Mouse (Mus musculus) limb, embryonic 11.5 days (tissue): ENCODE results near the gene Olfr330. TPM values are rescaled to one million over a fixed set of nuclear protein-coding genes. Genes with fewer than 3 reads are reported as not detected.
"Not testable (repeated sequence)": the region's sequence is repeated elsewhere in the genome, so short reads cannot be mapped to it uniquely, and the experiment has no call there.

ENCODE experiments used
- ATAC-seq: fragments of 200-750 bp; cut with Nextera tagmentation; 2 replicates; pipeline ENCODE4 v1.8.0; 2017; ENCODE audit warnings: low read depth; ENCODE audit not compliant: insufficient number of reproducible peaks, low FRiP score, low TSS enrichment
- DNase-seq: peaks from one replicate; pipeline ENCODE4 v3.0.0-alpha.2; 2015; ENCODE audit warnings: low spot score
- H3K27ac ChIP-seq: fragments of 300-500 bp; sonication (generic); replicated peaks from 2 replicates; pipeline ENCODE4 v1.5.1; 2014; ENCODE audit warnings: low read depth, mild to moderate bottlenecking, low read length
- H3K27me3 ChIP-seq: fragments of 300-500 bp; sonication (generic); 2 replicates; pipeline ENCODE4 v1.6.1; 2014; ENCODE audit warnings: mild to moderate bottlenecking, low read length, mixed read lengths; ENCODE audit not compliant: control insufficient read depth, insufficient read depth
- H3K36me3 ChIP-seq: fragments of 300-500 bp; sonication (generic); 2 replicates; pipeline ENCODE4 v1.6.1; 2014; ENCODE audit warnings: mild to moderate bottlenecking, low read length, moderate library complexity, mixed read lengths; ENCODE audit not compliant: control insufficient read depth, insufficient read depth
- H3K4me1 ChIP-seq: fragments of 300-500 bp; sonication (generic); 2 replicates; pipeline ENCODE4 v1.6.1; 2014; ENCODE audit warnings: low read length, mixed read lengths; ENCODE audit not compliant: control insufficient read depth, insufficient read depth
- H3K4me2 ChIP-seq: fragments of 300-500 bp; sonication (generic); 2 replicates; pipeline ENCODE4 v1.6.1; 2014; ENCODE audit warnings: low read depth, mild to moderate bottlenecking, moderate library complexity; ENCODE audit not compliant: severe bottlenecking
- H3K4me3 ChIP-seq: fragments of 300-500 bp; sonication (generic); 2 replicates; pipeline ENCODE4 v1.5.1; 2014; ENCODE audit warnings: low read depth, low read length
- H3K9ac ChIP-seq: fragments of 300-500 bp; sonication (generic); 2 replicates; pipeline ENCODE4 v1.6.1; 2014; ENCODE audit warnings: mild to moderate bottlenecking, low read length
- H3K9me3 ChIP-seq: fragments of 300-500 bp; sonication (generic); 2 replicates; pipeline ENCODE4 v1.6.1; 2016; ENCODE audit warnings: low read length; ENCODE audit not compliant: control insufficient read depth
- WGBS: fragments of 180-500 bp; shearing (Covaris S2); extraction: QIAGEN DNeasy Blood & Tissue Kit; methylation state at CpG from one replicate; pipeline ENCODE4 v1.1.7; 2014; 5-methylcytosine and 5-hydroxymethylcytosine counted together
- polyA plus RNA-seq: library from polyadenylated mRNA; unstranded; fragments of >200 nt; fragmentation: Nextera tagmentation; extraction: Ambion mirVana; gene quantifications from 2 replicates; pipeline ENCODE4 v1.2.1, GENCODE M21; 2014

The Olfr330 gene
- polyA plus RNA-seq: not detected in 2 replicates

DNA sequence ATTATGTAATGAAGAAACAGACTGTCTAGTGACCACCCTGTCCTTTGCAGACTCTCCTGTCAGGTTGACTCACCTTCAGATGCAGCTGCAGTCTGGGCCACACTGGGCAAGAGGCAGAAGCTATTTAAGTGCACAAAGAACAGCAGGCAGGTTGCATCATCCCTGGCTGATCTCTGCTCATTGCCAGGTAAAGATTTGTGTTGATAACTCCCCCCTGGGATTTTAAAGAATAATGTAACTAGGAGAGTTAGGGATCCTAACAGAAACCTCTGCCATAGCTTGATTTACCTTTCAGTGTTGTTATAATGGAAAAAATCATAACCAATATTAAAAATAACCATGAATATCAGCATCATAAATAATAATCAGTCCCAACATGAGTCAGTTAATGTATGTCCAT is at the start of gene Olfr330:
Gene Olfr330 (minus strand): TSS at position 101 of the 400 bp plus-strand sequence.
- H3K9ac ChIP-seq, H3K27ac ChIP-seq, DNase-seq, H3K9me3 ChIP-seq, ATAC-seq, H3K27me3 ChIP-seq, H3K4me1 ChIP-seq, H3K36me3 ChIP-seq, H3K4me3 ChIP-seq, H3K4me2 ChIP-seq: not testable (repeated sequence)

- no peak overlapping the region for H3K9ac ChIP-seq
- 77% methylated on average over 8 of the region's 8 CpGs for WGBS
These were observed 44.0 kb upstream of the Olfr330 start for GRCm38 (mm10) chr11:58578636-58579035.

DNA sequence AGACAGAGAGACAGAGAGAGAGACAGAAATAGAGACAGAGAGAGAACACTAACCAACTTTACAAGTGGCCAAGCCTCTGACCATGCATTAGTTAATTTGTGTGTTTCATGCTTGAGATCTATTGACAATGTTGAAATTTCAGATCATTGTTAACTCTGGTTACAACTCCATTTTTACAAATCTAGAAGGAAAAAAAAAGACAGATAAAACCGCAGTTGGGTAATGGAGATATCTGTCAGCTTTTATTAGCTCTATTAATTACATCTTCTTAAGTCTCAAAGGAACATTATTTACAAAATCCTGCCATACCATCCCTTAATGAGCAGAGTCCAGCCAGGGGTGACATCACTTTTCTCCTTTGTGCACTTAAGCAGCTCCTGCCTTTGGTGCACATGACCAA is 42.8 kb upstream of the Olfr330 start, which contains the start of gene Olfr325:
Gene Olfr325 (plus strand): TSS at position 301 of the 400 bp plus-strand sequence.
- Histone ChIP-seq H3K36me3 (no peaks in the 10 kb centered on the region), H3K4me2 (no peak within 1 kb of the TSS), H3K4me1 (no peaks in the 10 kb centered on the region), H3K4me3 (no peak within 1 kb of the TSS), H3K27ac (no peak within 1 kb of the TSS), H3K27me3 (no peaks in the 10 kb centered on the region), H3K9ac (no peak within 1 kb of the TSS), H3K9me3 (no peaks in the 10 kb centered on the region)
- 81% methylated on average over 1 of the region's 1 CpGs for WGBS
- ATAC-seq (no peak), DNase-seq (no peak)

More at GRCm38 (mm10) chr11:58578636-58579035, 44.0 kb upstream of the Olfr330 start:
- ATAC-seq (no peak), DNase-seq (no peak)
- H3K4me1 ChIP-seq: no peaks in the 10 kb centered on the region
- H3K27ac ChIP-seq: no peak overlapping the region
- H3K4me3 ChIP-seq: no peak overlapping the region
- H3K27me3 ChIP-seq: no peaks in the 10 kb centered on the region
- H3K9me3 ChIP-seq: no peaks in the 10 kb centered on the region
- no peak overlapping the region for H3K4me2 ChIP-seq
- no peaks in the 10 kb centered on the region for H3K36me3 ChIP-seq

DNA sequence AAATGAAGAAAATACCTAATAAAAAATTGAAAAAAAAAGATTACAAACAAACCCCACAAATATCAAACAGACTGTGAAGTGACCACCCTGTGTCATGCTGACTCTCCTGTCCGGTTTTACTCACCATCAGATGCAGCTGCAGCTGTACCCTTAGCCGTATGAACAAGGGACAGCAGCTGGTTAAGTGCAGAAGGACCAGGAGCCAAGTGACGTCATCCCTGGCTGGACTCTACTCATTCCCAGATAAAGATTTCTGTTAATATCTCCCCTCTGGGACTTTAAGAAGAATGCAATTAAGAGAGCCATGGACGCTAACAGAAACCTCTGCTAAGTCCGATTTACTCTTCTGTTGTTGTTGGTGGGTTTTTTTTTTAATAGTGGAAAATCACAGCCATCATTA is 35.8 kb upstream of the Olfr330 start, which contains the start of gene Olfr224:
Gene Olfr224 (minus strand): TSS at position 149 of the 400 bp plus-strand sequence.
- H3K27ac ChIP-seq: no peak within 1 kb of the TSS
- DNase-seq: no peak
- 82% methylated on average over 5 of the region's 5 CpGs for WGBS

GRCm38 (mm10) chr11:58555536-58555935 is 20.9 kb upstream of the Olfr330 start, which contains the start of gene Olfr328:
Gene Olfr328 (minus strand): TSS chr11:58555636.
- no peak within 1 kb of the TSS for H3K9ac ChIP-seq
- DNase-seq: no peak
- H3K9me3 ChIP-seq: no peaks in the 10 kb centered on the region
- WGBS: 90% methylated on average over 1 of the region's 1 CpGs
- no peak for ATAC-seq
- no peaks in the 10 kb centered on the region for H3K36me3 ChIP-seq
- no peaks in the 10 kb centered on the region for H3K4me1 ChIP-seq
- no peak within 1 kb of the TSS for H3K4me3 ChIP-seq
- H3K27ac ChIP-seq: no peak within 1 kb of the TSS
- H3K4me2 ChIP-seq: no peak within 1 kb of the TSS
- H3K27me3 ChIP-seq: no peaks in the 10 kb centered on the region

More for the DNA sequence above, 35.8 kb upstream of the Olfr330 start, which contains the start of gene Olfr224:
- no peak for ATAC-seq
- Histone ChIP-seq H3K27me3 (no peaks in the 10 kb centered on the region), H3K9me3 (no peaks in the 10 kb centered on the region), H3K36me3 (no peaks in the 10 kb centered on the region), H3K9ac (no peak within 1 kb of the TSS), H3K4me1 (no peaks in the 10 kb centered on the region), H3K4me2 (no peak within 1 kb of the TSS), H3K4me3 (no peak within 1 kb of the TSS)

DNA sequence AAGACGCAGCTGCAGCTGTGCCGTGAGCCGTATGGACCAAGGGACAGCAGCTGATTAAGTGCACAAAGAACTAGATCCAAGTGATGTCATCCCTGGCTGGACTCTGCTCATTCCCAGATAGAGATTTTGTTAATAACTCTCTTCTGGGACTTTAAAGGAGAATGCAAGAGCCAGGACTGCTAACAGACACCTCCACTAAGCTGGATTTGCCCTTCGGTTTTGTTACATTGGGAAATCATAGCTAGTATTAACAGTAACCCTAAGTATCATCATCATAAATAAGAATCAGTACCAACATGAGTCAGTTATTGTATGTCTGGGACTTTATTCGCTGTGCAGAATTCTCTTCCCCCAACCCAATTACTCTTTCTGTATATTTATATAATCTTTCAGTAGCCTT is 11.7 kb upstream of the Olfr330 start, which contains the start of gene Olfr329-ps:
Gene Olfr329-ps (minus strand): TSS at position 101 of the 400 bp plus-strand sequence.
- DNase-seq: no peak
- H3K36me3 ChIP-seq: no peaks in the 10 kb centered on the region
- H3K27ac ChIP-seq: no peak within 1 kb of the TSS
- no peak within 1 kb of the TSS for H3K9ac ChIP-seq
- WGBS: 83% methylated on average over 5 of the region's 5 CpGs
- no peaks in the 10 kb centered on the region for H3K9me3 ChIP-seq
- no peaks in the 10 kb centered on the region for H3K4me1 ChIP-seq
- H3K4me3 ChIP-seq: no peak within 1 kb of the TSS
- no peak within 1 kb of the TSS for H3K4me2 ChIP-seq
- H3K27me3 ChIP-seq: no peaks in the 10 kb centered on the region
- ATAC-seq: no peak

DNA sequence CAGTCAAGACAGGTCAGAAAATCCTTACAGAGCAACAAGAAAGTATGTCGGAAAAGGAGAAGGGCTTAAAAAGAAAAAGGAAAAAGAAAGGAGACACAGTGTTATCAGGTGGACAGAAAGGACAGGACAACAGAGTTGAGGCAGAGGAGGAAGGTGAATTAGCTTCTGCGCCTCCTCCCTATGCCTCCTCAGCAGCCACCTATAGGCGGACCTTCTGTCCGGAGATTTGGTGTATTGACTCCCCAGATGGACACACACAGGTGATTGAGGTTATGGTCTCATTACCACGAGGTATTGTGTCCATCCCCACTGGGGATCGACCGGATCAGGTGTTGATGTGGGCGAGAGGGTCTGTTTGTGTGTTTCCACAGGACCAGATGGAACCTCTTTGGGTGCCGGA is 14.9 kb downstream of the Olfr330 start:
- H3K4me2 ChIP-seq, H3K9me3 ChIP-seq, ATAC-seq, H3K36me3 ChIP-seq, H3K4me3 ChIP-seq, H3K27me3 ChIP-seq, DNase-seq, H3K4me1 ChIP-seq, H3K9ac ChIP-seq, H3K27ac ChIP-seq: not testable (repeated sequence)
- 89% methylated on average over 7 of the region's 9 CpGs for WGBS

DNA sequence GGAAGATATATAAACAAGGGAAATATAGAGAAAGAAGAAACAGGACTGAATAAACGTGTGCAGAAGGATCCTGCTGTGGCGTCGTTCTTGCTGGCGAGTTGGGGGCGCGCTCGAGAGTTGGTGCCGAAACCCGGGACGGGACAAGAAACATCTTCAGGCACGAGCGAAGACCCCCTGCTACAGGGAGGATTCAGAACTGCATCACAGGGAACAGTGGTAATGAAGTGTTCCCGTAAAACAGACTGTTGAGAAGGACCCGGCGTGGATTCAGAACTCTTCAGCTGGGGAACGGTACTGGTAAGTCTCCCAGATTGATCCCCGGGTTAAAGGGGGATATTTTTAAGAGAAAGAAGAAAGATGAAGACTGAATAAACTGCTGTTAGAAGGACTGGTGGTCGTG is 15.7 kb downstream of the Olfr330 start:
- H3K4me3 ChIP-seq, H3K4me1 ChIP-seq, H3K27ac ChIP-seq, DNase-seq, H3K27me3 ChIP-seq, H3K4me2 ChIP-seq, H3K9ac ChIP-seq, ATAC-seq, H3K9me3 ChIP-seq, H3K36me3 ChIP-seq: not testable (repeated sequence)
- 90% methylated on average over 17 of the region's 18 CpGs for WGBS

- H3K27me3 ChIP-seq, H3K4me1 ChIP-seq, H3K36me3 ChIP-seq, H3K9me3 ChIP-seq, H3K9ac ChIP-seq, H3K27ac ChIP-seq, ATAC-seq, H3K4me3 ChIP-seq, DNase-seq, H3K4me2 ChIP-seq: not testable (repeated sequence)
- WGBS: 86% methylated on average over 19 of the region's 19 CpGs
These were observed 25.6 kb downstream of the Olfr330 start for GRCm38 (mm10) chr11:58509058-58509457.
